Mouse (Mus musculus): ENCODE results near the gene Lnx2. TPM values are rescaled to one million over a fixed set of nuclear protein-coding genes. Genes with fewer than 3 reads are reported as not detected.

Gene Lnx2
- polyA plus RNA-seq, 1 experiment: 10.1 TPM

DNA sequence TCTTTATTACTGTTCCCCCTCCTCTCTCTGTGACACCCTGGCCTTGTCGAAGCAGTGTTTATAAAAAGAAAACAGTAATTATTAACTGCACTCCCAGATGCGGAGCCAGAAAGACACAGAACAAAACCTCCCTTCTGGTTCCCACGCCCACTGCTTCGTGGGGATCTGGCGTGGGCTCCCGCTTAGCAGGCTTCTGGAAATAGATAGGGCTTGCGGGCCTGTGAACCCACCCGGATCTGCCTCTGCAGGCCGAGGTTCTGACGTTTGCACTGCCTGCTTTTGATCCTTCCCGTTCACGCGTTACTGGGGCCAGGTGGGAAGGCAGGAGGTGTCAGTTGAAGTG lies 101.6 kb downstream of the Lnx2 start:
- TF ChIP-seq POLR2A (IDR thresholded peaks at IDR 0.05; ENCODE audit: borderline replicate concordance, extremely low read depth, insufficient read depth, insufficient read length, poor library complexity, severe bottlenecking): no peak

DNA sequence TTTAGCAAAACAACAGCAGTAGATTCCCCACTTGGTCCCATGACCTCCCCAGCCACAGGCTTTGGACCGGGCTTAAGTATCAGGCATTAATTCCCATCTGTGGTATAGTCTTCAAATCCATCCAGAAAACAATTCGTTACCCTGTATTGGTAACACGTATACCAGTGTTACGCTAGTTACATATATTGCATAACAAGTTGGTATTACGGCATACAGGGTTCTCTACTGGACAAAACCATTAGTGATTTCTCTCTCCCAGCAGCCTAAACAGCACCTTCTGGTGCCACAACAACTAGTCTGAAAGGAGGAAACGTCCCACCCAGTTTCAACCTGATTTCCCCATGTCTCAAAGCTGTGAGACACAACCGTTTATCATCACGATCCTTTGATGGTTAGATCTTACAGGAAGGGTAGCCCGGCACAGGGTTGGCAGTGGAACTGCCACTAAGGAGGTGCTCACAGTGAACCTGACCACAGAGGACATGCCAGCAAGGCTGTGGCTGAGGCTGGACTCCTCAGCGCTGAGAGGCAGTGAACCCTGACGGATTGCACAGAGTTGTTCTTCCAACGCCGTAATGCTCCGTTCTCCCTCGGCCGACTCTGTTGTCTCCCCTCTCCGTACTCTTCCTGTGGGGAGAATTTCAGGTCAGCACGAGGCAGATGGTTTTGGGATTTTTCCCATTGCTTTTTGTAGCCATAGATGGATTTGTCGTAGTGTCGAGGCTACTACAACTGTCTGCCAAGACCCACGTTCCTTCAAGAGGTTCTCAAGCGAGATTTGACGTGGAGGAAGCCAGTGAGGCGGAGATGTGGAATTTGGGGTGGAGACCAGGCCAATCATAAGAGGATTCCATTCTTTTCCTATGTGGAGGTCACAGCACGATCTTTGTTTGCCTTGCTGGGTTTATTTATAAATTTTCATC lies 102.3 kb downstream of the Lnx2 start:
- TF ChIP-seq CTCF (IDR thresholded peaks at IDR 0.05; ENCODE audit: borderline replicate concordance, extremely low read depth, insufficient read depth, insufficient read length): no peak
- no peak for TF ChIP-seq POLR2A (IDR thresholded peaks at IDR 0.05; ENCODE audit: borderline replicate concordance, extremely low read depth, insufficient read depth, insufficient read length, poor library complexity, severe bottlenecking)

More for the DNA sequence above, 101.6 kb downstream of the Lnx2 start:
- no peak for DNase-seq (ENCODE audit: low read depth)

GRCm38 (mm10) chr5:146973353-146973752 lies 103.0 kb downstream of the Lnx2 start:
- TF ChIP-seq POLR2A (IDR thresholded peaks at IDR 0.05; ENCODE audit: borderline replicate concordance, extremely low read depth, insufficient read depth, insufficient read length, poor library complexity, severe bottlenecking) (no peak), CTCF (IDR thresholded peaks at IDR 0.05; ENCODE audit: borderline replicate concordance, extremely low read depth, insufficient read depth, insufficient read length) (no peak)
- DNase-seq (ENCODE audit: low read depth): no peak

More for the DNA sequence above, 102.3 kb downstream of the Lnx2 start:
- DNase-seq (ENCODE audit: low read depth): no peak

GRCm38 (mm10) chr5:146971776-146972561 lies 104.4 kb downstream of the Lnx2 start:
- TF ChIP-seq POLR2A (IDR thresholded peaks at IDR 0.05; ENCODE audit: borderline replicate concordance, extremely low read depth, insufficient read depth, insufficient read length, poor library complexity, severe bottlenecking) (no peak), CTCF (IDR thresholded peaks at IDR 0.05; ENCODE audit: borderline replicate concordance, extremely low read depth, insufficient read depth, insufficient read length) (no peak)
- no peak for DNase-seq (ENCODE audit: low read depth)

DNA sequence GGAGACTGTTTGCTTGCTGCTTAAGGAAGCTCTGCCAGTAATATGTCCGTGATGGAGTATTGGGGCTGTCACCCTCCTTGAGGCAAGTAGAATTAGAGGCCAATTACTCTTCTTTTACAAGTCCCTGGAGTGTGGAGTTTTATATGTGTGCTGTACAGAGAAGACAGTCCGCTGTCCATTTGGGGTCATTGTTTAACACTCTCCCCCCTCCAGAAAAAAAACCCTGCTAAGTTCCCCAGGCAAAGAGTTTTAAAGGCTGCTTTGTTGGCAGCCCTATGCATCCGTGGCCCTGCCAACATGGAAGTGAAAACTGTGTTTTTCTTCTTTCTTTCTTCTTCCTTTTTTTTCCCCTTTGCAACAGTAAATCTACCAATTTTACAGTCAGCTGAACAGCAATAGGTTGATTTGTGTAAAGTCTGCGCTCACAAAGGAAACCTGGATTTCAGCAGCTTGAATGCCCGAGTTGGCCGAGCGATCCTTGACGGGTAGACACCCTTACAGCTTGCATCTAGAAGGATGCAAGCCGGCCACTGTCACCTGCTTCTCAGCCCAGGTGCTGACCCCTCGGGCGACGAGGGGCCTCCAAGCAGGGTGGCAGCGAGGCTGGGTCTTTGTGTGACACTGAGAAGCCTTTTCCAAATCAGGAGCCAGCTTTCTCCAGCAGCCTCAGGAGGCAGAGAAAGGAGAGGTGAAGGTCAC lies 107.5 kb downstream of the Lnx2 start:
- DNase-seq (ENCODE audit: low read depth): peak; percentile 78
- TF ChIP-seq POLR2A (IDR thresholded peaks at IDR 0.05; ENCODE audit: borderline replicate concordance, extremely low read depth, insufficient read depth, insufficient read length, poor library complexity, severe bottlenecking) (no peak), CTCF (IDR thresholded peaks at IDR 0.05; ENCODE audit: borderline replicate concordance, extremely low read depth, insufficient read depth, insufficient read length) (no peak)

Other genes with a start within 250 kb of the Lnx2 start
- gene Rpl21, start 243.7 kb downstream of the Lnx2 start, polyA plus RNA-seq (2012; rRNA removed): 222 and 324 TPM in 2 replicates
- gene Rasl11a, start 231.5 kb downstream of the Lnx2 start, polyA plus RNA-seq (2012; rRNA removed): 5.5 and 6.5 TPM in 2 replicates
- gene Gtf3a, start 127.9 kb downstream of the Lnx2 start, polyA plus RNA-seq (2012; rRNA removed): 79.6 and 88.5 TPM in 2 replicates
- 15.5 and 16.6 TPM in 2 replicates for gene Mtif3, start 112.8 kb downstream of the Lnx2 start, polyA plus RNA-seq (2012; rRNA removed)
- 82.3 and 93.6 TPM in 2 replicates for gene Polr1d, start 464 bp upstream of the Lnx2 start, polyA plus RNA-seq (2012; rRNA removed)
- gene Gsx1, start 112.1 kb upstream of the Lnx2 start, polyA plus RNA-seq (2012; rRNA removed): 9.8 and 11.2 TPM in 2 replicates
- gene Pdx1, start 193.4 kb upstream of the Lnx2 start, polyA plus RNA-seq (2012; rRNA removed): not detected in 2 replicates
- not detected in 2 replicates for gene Cdx2, start 230.7 kb upstream of the Lnx2 start, polyA plus RNA-seq (2012; rRNA removed)
- gene Urad, start 245.9 kb upstream of the Lnx2 start, polyA plus RNA-seq (2012; rRNA removed): not detected in 2 replicates

All from brain, embryonic 14.5 days (tissue).